Comparison of ENCODE assay signal across 7 mouse cellular contexts in genomic region chrX:99199669-99200068, GRCm38 (mm10).
DNase-seq lines count a peak whose midpoint lies in the region; ATAC-seq lines count a peak whose summit lies in the region.

No protein-coding gene starts in this region.

- no peaks in the 10 kb centered on the region for H3K9me3 ChIP-seq in embryonic facial prominence, embryonic 14.5 days (ENCODE audit: control insufficient read depth, low read length)
- no peaks in the 10 kb centered on the region for H3K9me3 ChIP-seq in heart, embryonic 11.5 days (replicated peaks; ENCODE audit: control insufficient read depth, low read length)
- H3K9me3 ChIP-seq in kidney, embryonic 15.5 days (replicated peaks): no peaks in the 10 kb centered on the region

- peak overlapping the region; percentile 48; the same call in 1 of the 2 replicates for H3K27ac ChIP-seq in embryonic facial prominence, embryonic 14.5 days (replicated peaks; ENCODE audit: low read depth, low read length)
- H3K27ac ChIP-seq in heart, embryonic 11.5 days (ENCODE audit: low read depth, low read length): peak overlapping the region; percentile 96
- H3K27ac ChIP-seq in kidney, embryonic 15.5 days: peak overlapping the region; percentile 94

- WGBS in embryonic facial prominence, embryonic 14.5 days: 49% methylated on average over 5 of the region's 5 CpGs
- 34% methylated on average over 5 of the region's 5 CpGs for WGBS in heart, embryonic 11.5 days (ENCODE audit: insufficient replicate concordance)
- WGBS in kidney, embryonic 15.5 days: 60% methylated on average over 5 of the region's 5 CpGs

- H3K4me1 ChIP-seq in embryonic facial prominence, embryonic 14.5 days (ENCODE audit: control insufficient read depth, insufficient read depth, low read length): no peaks in the 10 kb centered on the region; the same call in 1 of the 2 replicates
- H3K4me1 ChIP-seq in heart, embryonic 11.5 days (ENCODE audit: control insufficient read depth, insufficient read depth, low read length): peaks cover 33% of the 10 kb centered on the region
- peaks cover 38% of the 10 kb centered on the region for H3K4me1 ChIP-seq in kidney, embryonic 15.5 days

- peak; percentile 34 for DNase-seq in embryonic facial prominence, embryonic 14.5 days (ENCODE audit: low spot score)
- DNase-seq in lung, postnatal 14 days: peak; percentile 74
- DNase-seq in c-Kit-positive CD71-positive TER-119-positive erythroid progenitor cells, embryonic 14.5 days (ENCODE audit: low spot score): no peak
- no peak for DNase-seq in left cerebral cortex, adult 9 months (ENCODE audit: low spot score in 2 of 2)
- no peak for DNase-seq in cerebellum, adult 11-12 months

- peaks cover 5% of the 10 kb centered on the region; the same call in 1 of the 2 replicates for H3K27me3 ChIP-seq in embryonic facial prominence, embryonic 14.5 days (replicated peaks; ENCODE audit: control insufficient read depth, insufficient read depth, low read length)
- 0 out of 2 replicates have a peak, but pooled peaks cover 2% of the 10 kb centered on the region for H3K27me3 ChIP-seq in heart, embryonic 11.5 days (ENCODE audit: control insufficient read depth, insufficient read depth, low read length)
- peaks cover 45% of the 10 kb centered on the region for H3K27me3 ChIP-seq in kidney, embryonic 15.5 days

- H3K4me2 ChIP-seq in embryonic facial prominence, embryonic 14.5 days (ENCODE audit: low read depth, low read length): peak overlapping the region; percentile 51; the same call in 1 of the 2 replicates
- H3K4me2 ChIP-seq in heart, embryonic 11.5 days: peak overlapping the region; percentile 56; the same call in 1 of the 2 replicates
- peak overlapping the region; percentile 55 for H3K4me2 ChIP-seq in kidney, embryonic 15.5 days

- H3K9ac ChIP-seq in embryonic facial prominence, embryonic 14.5 days (ENCODE audit: low read depth, low read length): 0 out of 2 replicates have a peak overlapping the region, but pooled peaks have one; percentile 43
- H3K9ac ChIP-seq in heart, embryonic 11.5 days (ENCODE audit: low read depth, low read length): 0 out of 2 replicates have a peak overlapping the region, but pooled peaks have one; percentile 49
- H3K9ac ChIP-seq in kidney, embryonic 15.5 days: no peak overlapping the region

- no peak overlapping the region for H3K4me3 ChIP-seq in embryonic facial prominence, embryonic 14.5 days (ENCODE audit: low read depth, low read length)
- no peak overlapping the region for H3K4me3 ChIP-seq in heart, embryonic 11.5 days (ENCODE audit: low read depth, low read length)
- H3K4me3 ChIP-seq in kidney, embryonic 15.5 days (replicated peaks): no peak overlapping the region

- ATAC-seq in embryonic facial prominence, embryonic 14.5 days (ENCODE audit: low read depth): peak; percentile 38; the same call in 1 of the 2 replicates
- ATAC-seq in heart, embryonic 11.5 days (replicated peaks; ENCODE audit: insufficient number of reproducible peaks, low FRiP score, low TSS enrichment): peak; percentile 16
- no peak; the same call in 1 of the 2 replicates for ATAC-seq in kidney, embryonic 15.5 days (replicated peaks; ENCODE audit: low FRiP score)

- no peaks in the 10 kb centered on the region for H3K36me3 ChIP-seq in embryonic facial prominence, embryonic 14.5 days (ENCODE audit: control insufficient read depth, insufficient read depth, low read length)
- H3K36me3 ChIP-seq in heart, embryonic 11.5 days (ENCODE audit: control insufficient read depth, insufficient read depth, low read length): no peaks in the 10 kb centered on the region
- H3K36me3 ChIP-seq in kidney, embryonic 15.5 days: no peaks in the 10 kb centered on the region

Comparison
In these comparisons a context has a peak if more than half of its experiments do, and no peak if none do; other contexts are left out.
1. DNase-seq: peak in embryonic facial prominence, embryonic 14.5 days (single experiment) and lung, postnatal 14 days (single experiment); none in c-Kit-positive CD71-positive TER-119-positive erythroid progenitor cells, embryonic 14.5 days (single experiment), left cerebral cortex, adult 9 months (0 of 2) and cerebellum, adult 11-12 months (single experiment).
2. Peak in every context shown above with its lines, with median percentiles within 50 percentile points of each other: H3K27ac ChIP-seq and H3K4me2 ChIP-seq.